Mouse (Mus musculus) brain, embryonic 14.5 days (tissue): ENCODE measurements around the gene G6pc.

ENCODE experiments used
- CTCF ChIP-seq: fragments of 200-500 bp; IDR thresholded peaks from 2 replicates; pipeline ENCODE4 v1.5.1; 2012; ENCODE audit warnings: inconsistent platforms, mild to moderate bottlenecking, moderate library complexity, borderline replicate concordance; ENCODE audit not compliant: insufficient read depth, insufficient read length; ENCODE audit errors: extremely low read depth
- POLR2A ChIP-seq: fragments of 200-500 bp; IDR thresholded peaks from 2 replicates; pipeline ENCODE4 v1.6.1; 2012; ENCODE audit warnings: mild to moderate bottlenecking, inconsistent platforms, borderline replicate concordance; ENCODE audit not compliant: poor library complexity, insufficient read depth, insufficient read length, severe bottlenecking; ENCODE audit errors: extremely low read depth

GRCm38 (mm10) chr11:101334516-101334915 is 32.8 kb upstream of the G6pc start:
- TF ChIP-seq CTCF, result no peak
- TF ChIP-seq POLR2A, result no peak
